ENCODE assay signal across 18 mouse cellular contexts in the genomic region with DNA sequence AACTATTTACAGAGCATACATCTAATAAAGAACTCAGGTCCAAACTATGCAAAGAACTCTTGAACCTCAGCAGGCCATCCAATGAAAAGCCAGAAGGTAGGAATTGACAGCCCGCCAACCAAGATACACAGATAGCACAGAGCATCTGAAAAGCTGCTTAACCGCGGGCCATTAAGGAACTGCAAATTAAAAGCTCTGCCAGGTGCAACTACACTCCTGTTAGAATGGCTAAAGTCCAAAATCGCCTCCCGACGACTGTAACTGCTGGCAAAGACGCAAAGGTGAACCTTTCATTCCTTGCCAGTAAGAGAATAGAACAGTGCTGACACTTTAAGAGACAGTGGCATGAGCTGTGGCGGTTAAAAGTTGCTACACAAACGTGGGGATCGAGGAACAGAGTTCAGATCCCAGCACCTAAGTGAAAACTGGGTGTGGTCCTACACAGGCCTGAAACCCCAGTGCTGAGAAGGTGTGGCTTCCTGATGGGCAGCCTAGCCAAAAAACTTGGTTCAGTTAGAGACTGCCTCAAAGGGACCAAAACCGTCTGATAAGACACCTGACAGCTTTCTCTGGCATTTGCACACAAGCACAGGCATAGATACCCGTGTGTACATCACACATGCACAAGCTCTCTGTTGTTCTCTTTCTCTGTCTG. TPM values are rescaled to one million over a fixed set of nuclear protein-coding genes. Genes with fewer than 3 reads are reported as not detected.
DNase-seq lines count a peak whose midpoint lies in the region; ATAC-seq and TF ChIP-seq lines count a peak whose summit lies in the region.
"Had no signal": no experiment of that assay in that cellular context is flagged by ENCODE, and none has a peak within 500 bp of the region (broad histone marks: within the 10 kb centered on the region; RNA-seq: fewer than 3 reads in every experiment).

No protein-coding gene starts in this region.

- H3K4me3 ChIP-seq in heart, postnatal 0 days (ENCODE audit: low read depth, low read length): no peak overlapping the region
- H3K4me3 ChIP-seq in G1E (ENCODE audit: low read depth, low read length): 0 out of 2 replicates have a peak overlapping the region, but pooled peaks have one; percentile 13
- no peak overlapping the region for H3K4me3 ChIP-seq in intestine, postnatal 0 days (ENCODE audit: low read depth, low read length)
- no peak overlapping the region for H3K4me3 ChIP-seq in forebrain, embryonic 11.5 days (ENCODE audit: low read depth, low read length)
- H3K4me3 ChIP-seq: embryonic facial prominence, embryonic 10.5 days; erythroblast, embryonic 14.5 days; heart, embryonic 15.5 days; hindbrain, embryonic 12.5 days; megakaryocyte, embryonic 14.5 days had no signal

- ATAC-seq in heart, postnatal 0 days (ENCODE audit: insufficient read depth, low read depth): no peak
- peak; percentile 37; the same call in 1 of the 2 replicates for ATAC-seq in G1E (ENCODE audit: extremely low read depth, insufficient number of reproducible peaks, low FRiP score, poor library complexity, severe bottlenecking)
- ATAC-seq in intestine, postnatal 0 days: peak; percentile 33; the same call in 1 of the 2 replicates
- ATAC-seq in forebrain, embryonic 11.5 days (replicated peaks; ENCODE audit: low FRiP score): no peak
- ATAC-seq: Patski had no signal

- no peaks in the 10 kb centered on the region for H3K36me3 ChIP-seq in heart, postnatal 0 days (replicated peaks; ENCODE audit: control insufficient read depth, insufficient read depth, low read length)
- no peaks in the 10 kb centered on the region for H3K36me3 ChIP-seq in G1E (replicated peaks)
- H3K36me3 ChIP-seq in intestine, postnatal 0 days (ENCODE audit: control insufficient read depth, insufficient read depth): no peaks in the 10 kb centered on the region
- H3K36me3 ChIP-seq in forebrain, embryonic 11.5 days (ENCODE audit: control insufficient read depth, insufficient read depth, low read length): no peaks in the 10 kb centered on the region
- H3K36me3 ChIP-seq: embryonic facial prominence, embryonic 10.5 days; heart, embryonic 15.5 days; hindbrain, embryonic 12.5 days had no signal

- intact Hi-C loops in heart, postnatal 36 days (cut with DNase I): no loop called here

- H3K27me3 ChIP-seq in heart, postnatal 0 days (ENCODE audit: control insufficient read depth, insufficient read depth, low read length): no peaks in the 10 kb centered on the region
- no peaks in the 10 kb centered on the region for H3K27me3 ChIP-seq in G1E (ENCODE audit: insufficient read depth, low read length)
- no peaks in the 10 kb centered on the region for H3K27me3 ChIP-seq in intestine, postnatal 0 days (replicated peaks; ENCODE audit: control insufficient read depth, insufficient read depth, low read length)
- H3K27me3 ChIP-seq in forebrain, embryonic 11.5 days (ENCODE audit: control insufficient read depth, insufficient read depth, low read length): no peaks in the 10 kb centered on the region
- H3K27me3 ChIP-seq: heart, embryonic 15.5 days; hindbrain, embryonic 12.5 days; megakaryocyte, embryonic 14.5 days; Patski had no signal

- DNase-seq in heart, postnatal 0 days (ENCODE audit: low spot score): no peak
- no peak for DNase-seq in heart, postnatal 36 days
- DNase-seq in G1E (ENCODE audit: low spot score): no peak
- DNase-seq in naive thymus-derived CD4-positive, alpha-beta T cell, adult 2 months (ENCODE audit: low read depth): peak; percentile 43
- no peak for DNase-seq in layer of hippocampus, adult 9-10 months (ENCODE audit: low spot score)
- no peak for DNase-seq in forebrain, embryonic 11.5 days (ENCODE audit: low spot score)
- no peak for DNase-seq in adrenal gland, postnatal 10 days
- DNase-seq: cerebellum, postnatal 25 days; retina, postnatal 1 day had no signal

- no peak overlapping the region for H3K4me2 ChIP-seq in heart, postnatal 0 days (ENCODE audit: low read depth, low read length)
- peak overlapping the region; percentile 33; the same call in 1 of the 2 replicates for H3K4me2 ChIP-seq in intestine, postnatal 0 days (replicated peaks; ENCODE audit: low read depth)
- H3K4me2 ChIP-seq in forebrain, embryonic 11.5 days (ENCODE audit: low read depth, low read length, severe bottlenecking): no peak overlapping the region
- H3K4me2 ChIP-seq: heart, embryonic 15.5 days; hindbrain, embryonic 12.5 days had no signal

- H3K9me3 ChIP-seq in heart, postnatal 0 days (replicated peaks; ENCODE audit: control insufficient read depth, low read length): no peaks in the 10 kb centered on the region
- H3K9me3 ChIP-seq in G1E (replicated peaks): no peaks in the 10 kb centered on the region
- no peaks in the 10 kb centered on the region for H3K9me3 ChIP-seq in intestine, postnatal 0 days (ENCODE audit: control insufficient read depth)
- H3K9me3 ChIP-seq in forebrain, embryonic 11.5 days (ENCODE audit: control insufficient read depth, low read length): no peaks in the 10 kb centered on the region
- H3K9me3 ChIP-seq: embryonic facial prominence, embryonic 10.5 days; heart, embryonic 15.5 days; hindbrain, embryonic 12.5 days had no signal

- TF ChIP-seq EP300 in heart, postnatal 0 days (IDR thresholded peaks at IDR 0.05; ENCODE audit: low read depth): no peak

- peaks cover 6% of the 10 kb centered on the region for H3K4me1 ChIP-seq in heart, postnatal 0 days (ENCODE audit: control insufficient read depth, insufficient read depth)
- peaks cover 73% of the 10 kb centered on the region for H3K4me1 ChIP-seq in G1E (ENCODE audit: insufficient read depth, low read depth, low read length)
- peaks cover 12% of the 10 kb centered on the region; the same call in 1 of the 2 replicates for H3K4me1 ChIP-seq in intestine, postnatal 0 days (replicated peaks; ENCODE audit: control insufficient read depth, insufficient read depth, low read length)
- H3K4me1 ChIP-seq in forebrain, embryonic 11.5 days (replicated peaks; ENCODE audit: control insufficient read depth, insufficient read depth, low read length): no peaks in the 10 kb centered on the region
- H3K4me1 ChIP-seq: hindbrain, embryonic 12.5 days had no signal

- no peak for TF ChIP-seq CTCF in heart, postnatal 0 days (IDR thresholded peaks at IDR 0.05; ENCODE audit: low read depth)
- no peak for TF ChIP-seq CTCF in G1E (IDR thresholded peaks at IDR 0.05; ENCODE audit: low read depth, low read length)
- TF ChIP-seq CTCF in intestine, postnatal 0 days (IDR thresholded peaks at IDR 0.05; ENCODE audit: low read depth): no peak

- no peak overlapping the region for H3K9ac ChIP-seq in heart, postnatal 0 days (replicated peaks; ENCODE audit: low read depth, low read length)
- no peak overlapping the region for H3K9ac ChIP-seq in intestine, postnatal 0 days (ENCODE audit: low read depth, low read length)
- H3K9ac ChIP-seq in forebrain, embryonic 11.5 days (ENCODE audit: low read length): no peak overlapping the region
- H3K9ac ChIP-seq: heart, embryonic 15.5 days; hindbrain, embryonic 12.5 days had no signal

- 39% methylated on average over 12 of the region's 12 CpGs for WGBS in heart, postnatal 0 days
- WGBS in intestine, postnatal 0 days: 32% methylated on average over 12 of the region's 12 CpGs
- 73% methylated on average over 12 of the region's 12 CpGs for WGBS in forebrain, embryonic 11.5 days

- H3K27ac ChIP-seq in heart, postnatal 0 days (ENCODE audit: low read depth): peak overlapping the region; percentile 16; the same call in 1 of the 2 replicates
- H3K27ac ChIP-seq in intestine, postnatal 0 days (ENCODE audit: low read depth, low read length): peak overlapping the region; percentile 35
- no peak overlapping the region for H3K27ac ChIP-seq in forebrain, embryonic 11.5 days (ENCODE audit: low read depth, low read length)
- H3K27ac ChIP-seq: embryonic facial prominence, embryonic 10.5 days; heart, embryonic 15.5 days; hindbrain, embryonic 12.5 days; kidney, postnatal 0 days; stomach, postnatal 0 days had no signal

RNA-seq across cellular contexts. Expression of gene Rcbtb2, which starts 10.5 kb away (rescaled TPM):
- total RNA-seq in heart, postnatal 0 days (2014; rRNA removed; ENCODE audit: low replicate concordance): 57.5 and 68.5 TPM in 2 replicates
- polyA plus RNA-seq in heart, postnatal 0 days (2015; fragmentation: Nextera tagmentation; extraction: Ambion mirVana): 44.9 and 47.8 TPM in 2 replicates
- 10 to 100 TPM; 20.0 to 23.2 TPM for total RNA-seq in heart, postnatal 36 days (2021)
- total RNA-seq in G1E (2014; fragmentation: Nextera tagmentation) (29.1 and 34.8 TPM in 2 replicates), G1E (2017) (47.2 and 49.9 TPM in 2 replicates)
- 21.9 and 24.4 TPM in 2 replicates for polyA plus RNA-seq in G1E (2012)
- polyA plus RNA-seq in intestine, postnatal 0 days (2015; fragmentation: Nextera tagmentation; extraction: Ambion mirVana): 31.8 and 32.2 TPM in 2 replicates
- 142 and 160 TPM in 2 replicates for polyA plus RNA-seq in forebrain, embryonic 11.5 days (2014; fragmentation: Nextera tagmentation; extraction: Ambion mirVana)
- total RNA-seq in adrenal gland, postnatal 10 days (2021): 10 to 100 TPM; 49.9 to 64.4 TPM

Comparison
In these comparisons a context has a peak if more than half of its experiments do, and no peak if none do; other contexts are left out.
1. ATAC-seq: peak in G1E (single experiment) and intestine, postnatal 0 days (single experiment); none in heart, postnatal 0 days (single experiment) and forebrain, embryonic 11.5 days (single experiment).